Mouse (Mus musculus) cerebellum, adult (tissue): Measurements from ENCODE around the gene Galnt15.
A peak's percentile ranks its signal among the peaks of the same experiment; 100 is the strongest.

Experiments used
- ATAC-seq: cut with Nextera tagmentation; 2 replicates; pipeline ENCODE4 v1.9.2; 2017; ENCODE audit warnings: mild to moderate bottlenecking, moderate library complexity, mixed read lengths; ENCODE audit not compliant: insufficient number of reproducible peaks, low FRiP score, low TSS enrichment

The Galnt15 gene

DNA sequence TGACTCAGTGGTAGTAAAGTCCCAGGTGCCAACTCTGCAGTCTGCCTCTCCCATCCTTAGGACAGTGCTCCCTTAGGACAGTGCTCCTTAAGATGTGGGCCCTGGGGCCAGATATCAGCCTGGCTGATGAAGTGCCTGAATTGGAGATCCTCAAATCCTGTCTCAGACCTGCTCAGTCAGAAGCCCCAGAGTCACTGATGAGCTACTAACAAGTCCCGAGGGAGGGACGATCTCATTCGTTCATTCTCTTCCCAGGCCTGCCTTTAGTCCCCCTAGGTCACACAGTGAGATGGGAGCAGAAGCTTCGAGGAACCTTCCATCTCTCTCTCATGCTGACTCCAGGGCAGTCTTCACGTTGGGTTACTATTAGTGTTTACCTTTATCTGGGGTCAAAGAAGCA is 1.3 kb downstream of the Galnt15 start:
- ATAC-seq, result no peak

DNA sequence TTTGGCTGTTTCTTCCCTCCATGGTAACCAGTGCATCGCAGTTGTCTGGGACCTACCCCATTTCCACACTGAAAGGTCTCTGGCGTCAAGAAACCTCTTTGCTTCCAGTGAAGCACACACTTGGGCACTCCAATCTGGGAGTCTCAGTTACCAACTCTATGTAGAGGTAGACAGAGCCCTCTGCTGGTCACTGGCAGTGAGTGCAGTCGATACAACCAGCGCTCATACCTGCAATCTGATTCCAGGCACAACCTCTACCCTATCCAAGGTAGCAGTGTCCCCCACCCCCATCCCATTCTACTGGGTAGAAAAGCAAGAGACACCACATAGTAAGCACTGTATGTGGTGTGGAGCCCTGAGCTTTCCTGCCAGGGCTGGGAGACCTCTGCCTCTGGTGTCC is 3.7 kb downstream of the Galnt15 start:
- peak; percentile 46 for ATAC-seq

DNA sequence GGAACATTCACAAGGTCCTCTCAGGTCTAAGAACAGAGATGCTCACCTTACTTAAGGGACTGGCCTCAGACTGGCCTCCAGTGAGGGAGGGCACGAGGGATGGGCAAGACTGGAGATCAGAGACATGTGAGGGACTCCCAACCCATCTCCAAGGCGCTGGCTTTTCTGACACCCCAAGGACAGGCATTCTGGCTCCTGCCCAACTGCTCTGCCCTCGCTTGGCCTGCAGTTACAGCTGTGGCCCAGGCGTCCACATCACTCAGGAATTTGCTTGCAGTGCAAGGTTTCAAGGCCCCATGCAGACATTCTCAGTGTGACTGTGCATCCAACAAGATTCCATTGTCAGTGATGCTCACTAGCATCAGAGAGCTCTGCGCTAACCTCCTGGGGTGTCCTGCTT is 7.7 kb downstream of the Galnt15 start:
- ATAC-seq, result no peak

DNA sequence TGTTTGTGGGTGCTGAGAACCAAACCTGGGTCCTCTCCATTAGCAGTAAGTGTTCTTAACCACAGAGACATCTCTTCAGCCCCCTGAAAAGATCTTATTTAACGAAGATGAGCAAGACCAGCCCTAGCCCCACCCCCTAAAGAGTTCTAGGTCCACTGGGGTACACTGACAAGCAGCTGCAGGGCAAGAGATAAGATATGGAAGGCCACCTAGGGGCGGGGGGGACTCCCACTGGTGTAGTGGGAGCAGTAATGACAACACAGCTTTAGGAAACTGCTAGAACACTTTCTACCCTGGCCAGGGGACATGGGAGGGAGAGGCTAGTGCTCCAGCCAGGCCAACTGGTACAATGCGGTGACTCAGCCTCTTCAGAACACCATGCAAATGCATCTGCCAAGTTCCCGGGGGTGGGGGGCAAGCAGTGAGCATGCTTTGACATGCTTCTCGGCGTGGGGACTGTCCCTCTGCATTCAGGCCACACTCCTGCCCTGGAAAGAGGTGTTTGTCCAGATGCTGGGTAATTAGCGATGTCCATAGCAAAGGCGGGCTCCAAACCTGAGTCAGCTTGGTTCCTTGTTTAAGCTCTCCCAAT is 9.0 kb downstream of the Galnt15 start:
- ATAC-seq, result no peak

DNA sequence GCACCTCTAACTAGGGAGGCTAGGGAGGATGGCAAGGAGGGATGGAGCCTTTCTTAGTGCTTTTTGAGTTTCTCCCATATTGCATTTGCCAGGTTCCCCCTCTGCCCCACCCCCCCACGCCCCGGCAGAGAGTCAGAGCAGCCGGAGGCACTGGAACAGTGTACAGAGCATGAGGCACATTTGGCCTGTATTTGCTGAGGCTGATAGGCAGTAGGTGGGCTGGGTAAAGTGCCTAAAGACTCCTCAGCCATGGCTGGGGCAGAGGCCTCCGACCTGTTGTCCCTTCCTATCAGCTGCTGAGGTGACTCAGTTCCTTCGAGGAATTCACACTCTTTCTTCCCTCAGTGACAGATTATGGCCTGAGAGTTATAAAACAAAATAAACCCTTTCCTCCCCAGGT is 13.3 kb downstream of the Galnt15 start:
- ATAC-seq, result no peak

DNA sequence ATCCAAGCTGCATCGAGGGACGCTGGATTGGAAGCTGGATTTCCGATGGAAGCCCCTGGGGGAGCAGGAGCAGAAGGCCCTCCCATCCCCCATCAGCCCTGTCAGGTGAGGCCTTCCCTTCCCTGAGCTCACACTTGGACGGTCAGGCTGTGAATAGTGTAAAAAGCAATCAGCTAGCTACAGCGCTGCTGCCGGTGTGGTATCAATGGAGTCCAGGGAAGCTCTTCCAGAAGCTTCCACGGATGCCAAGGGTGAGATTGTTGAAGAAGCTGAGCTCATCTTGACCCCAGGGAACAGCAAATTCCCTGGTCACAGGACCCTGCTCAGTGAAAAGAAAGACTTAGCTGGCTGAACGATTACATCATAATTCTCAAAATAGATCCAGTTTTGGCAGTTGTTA is 17.6 kb downstream of the Galnt15 start:
- ATAC-seq, result no peak

DNA sequence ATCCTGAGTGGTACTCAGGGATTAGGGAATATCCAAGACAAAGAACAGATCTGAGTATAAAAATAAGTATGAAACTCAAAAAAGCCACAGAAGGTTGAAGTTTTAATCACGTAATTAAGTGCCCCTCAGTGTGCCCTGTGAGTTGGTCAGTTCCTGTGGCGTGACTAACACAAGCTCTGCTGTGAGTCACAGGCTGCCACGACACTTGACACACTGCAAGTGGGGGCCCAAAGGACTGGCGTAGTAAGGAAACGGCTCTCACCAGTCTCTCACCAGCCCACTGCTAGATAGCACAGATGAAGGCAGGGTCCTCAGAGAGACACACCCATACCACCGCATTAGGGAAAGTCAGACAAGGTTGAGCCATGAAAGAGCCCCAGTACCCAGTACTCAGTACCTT is 21.4 kb downstream of the Galnt15 start:
- no peak for ATAC-seq

DNA sequence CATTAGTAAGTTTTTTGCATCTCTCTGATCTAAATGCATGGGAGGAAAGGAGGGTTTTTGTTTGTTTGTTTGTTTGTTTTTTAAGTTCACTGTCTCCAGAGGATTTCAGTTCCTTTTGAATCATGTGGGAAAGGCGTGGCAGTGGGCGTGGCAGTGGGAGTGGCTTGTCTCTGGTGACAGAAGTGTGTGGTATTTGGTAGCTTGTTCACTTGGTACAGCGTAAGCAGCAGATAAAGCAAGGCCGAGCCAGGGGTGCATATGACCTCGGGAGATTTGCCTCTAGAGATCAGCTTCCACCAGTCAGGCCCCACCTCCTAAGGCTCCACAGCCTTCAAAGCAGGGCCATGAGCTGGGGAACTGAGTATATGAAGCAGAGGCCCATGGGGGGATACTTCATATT is 25.1 kb downstream of the Galnt15 start:
- no peak for ATAC-seq

DNA sequence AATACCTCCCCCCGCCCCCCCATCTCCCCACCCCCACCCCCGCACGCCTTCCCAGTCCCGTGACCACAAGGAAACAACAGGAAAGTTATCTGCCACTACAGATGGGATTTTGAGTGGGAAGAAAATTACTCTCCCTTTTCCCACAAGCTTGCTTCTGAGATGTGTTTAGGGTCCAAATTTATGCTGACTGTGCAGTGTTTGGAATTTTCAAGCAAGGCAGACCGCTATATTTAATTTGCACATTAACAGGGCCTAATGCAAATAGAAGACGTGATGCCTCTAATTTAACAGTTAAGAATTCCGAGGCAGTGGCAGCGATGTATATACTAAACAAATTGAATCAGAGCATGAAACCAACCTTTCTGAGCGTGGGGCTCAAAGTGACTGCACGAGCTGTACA is 26.0 kb downstream of the Galnt15 start:
- ATAC-seq, result no peak

DNA sequence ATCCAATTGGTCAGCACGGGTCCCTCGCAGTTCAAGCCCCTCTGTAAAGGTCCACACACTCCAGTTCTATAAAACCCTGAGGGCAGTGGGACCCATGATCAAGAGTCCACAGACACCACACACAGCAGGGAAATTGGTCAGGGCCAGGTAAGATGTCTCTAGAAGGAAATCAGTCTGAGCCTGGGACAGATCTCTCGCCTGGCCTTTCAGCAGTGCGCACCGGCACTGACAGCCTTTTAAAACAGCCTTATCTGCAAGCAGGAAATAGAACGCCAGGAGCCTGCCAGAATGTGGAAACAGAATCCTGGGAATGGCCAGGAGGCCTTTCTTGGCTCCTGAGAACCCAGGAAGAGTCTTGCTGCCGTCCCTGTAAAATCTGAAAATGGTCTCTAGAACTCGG is 27.0 kb downstream of the Galnt15 start:
- no peak for ATAC-seq

DNA sequence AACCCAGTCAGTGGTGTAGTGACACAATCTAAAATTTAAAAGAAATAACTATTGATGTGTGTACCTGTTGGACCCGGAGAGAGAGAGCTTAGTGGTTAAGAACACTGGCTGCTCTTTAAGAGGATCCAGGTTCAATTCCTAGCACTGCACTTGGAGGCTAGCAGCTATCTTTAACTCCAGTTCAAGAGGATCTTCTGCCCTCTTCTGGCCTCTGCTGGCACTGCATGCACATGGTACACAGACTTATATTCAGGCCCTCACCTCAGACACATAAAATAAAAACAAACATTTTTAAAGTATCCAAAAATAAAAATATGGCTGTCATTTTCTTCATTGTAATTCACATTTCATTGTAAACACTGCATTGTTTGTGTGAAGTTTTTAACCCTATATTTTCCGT is 27.9 kb downstream of the Galnt15 start:
- ATAC-seq, result no peak

DNA sequence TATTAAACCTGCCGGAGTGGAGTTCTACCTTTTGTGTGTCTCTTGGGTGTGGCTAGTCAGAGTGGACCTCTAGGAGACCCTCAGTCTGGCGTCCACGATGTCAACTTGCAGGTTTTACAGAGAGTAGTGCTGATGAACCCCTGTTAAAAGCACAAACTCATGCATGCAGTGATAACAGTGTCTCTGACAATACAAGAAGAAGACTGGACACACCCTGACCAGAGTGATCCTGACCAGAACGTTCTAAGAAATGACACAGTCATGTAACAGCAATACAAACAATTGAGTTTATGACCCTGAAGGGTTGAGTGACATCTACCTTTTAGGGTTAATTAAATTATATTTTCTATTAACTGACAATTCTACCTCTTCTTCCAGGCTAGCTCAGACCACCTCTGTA is 28.9 kb downstream of the Galnt15 start:
- no peak for ATAC-seq

DNA sequence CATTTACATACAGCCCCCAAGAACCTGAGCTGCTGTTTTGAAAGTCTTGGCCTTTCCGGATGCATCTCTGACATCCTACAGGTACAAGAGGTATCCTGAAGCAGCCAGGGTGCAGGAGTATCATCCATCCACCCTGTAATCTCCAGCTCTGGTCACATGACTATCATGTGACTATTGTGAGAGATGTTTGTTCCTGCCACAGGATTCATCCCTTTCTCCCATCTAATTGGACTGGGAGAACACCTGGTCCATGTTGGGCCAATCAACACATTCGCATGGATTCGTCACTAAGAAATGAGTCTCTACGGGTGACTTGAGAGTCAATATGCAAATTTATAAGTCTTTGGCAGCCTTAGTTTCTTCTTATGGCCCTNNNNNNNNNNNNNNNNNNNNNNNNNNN is 32.6 kb downstream of the Galnt15 start:
- ATAC-seq, result no peak

DNA sequence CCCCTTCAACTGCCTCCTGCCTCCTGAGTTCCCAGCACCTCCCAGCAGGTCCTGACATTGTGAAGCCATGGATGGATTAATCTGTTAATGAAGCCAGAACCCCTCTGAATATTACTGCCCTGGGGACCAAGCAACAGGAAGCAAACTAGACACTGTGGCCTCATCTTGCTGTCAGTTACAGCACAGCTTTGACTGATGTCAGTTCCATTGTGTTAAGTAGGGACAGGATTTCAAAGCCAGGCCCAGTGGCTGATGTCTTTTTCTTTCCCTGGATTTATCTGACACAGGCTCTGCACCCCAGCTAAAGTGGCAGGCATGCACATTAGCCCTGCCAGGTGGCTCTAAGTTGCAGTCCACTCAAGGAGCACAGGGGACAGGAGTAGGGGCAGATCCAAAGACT is 44.0 kb downstream of the Galnt15 start:
- ATAC-seq, result no peak

DNA sequence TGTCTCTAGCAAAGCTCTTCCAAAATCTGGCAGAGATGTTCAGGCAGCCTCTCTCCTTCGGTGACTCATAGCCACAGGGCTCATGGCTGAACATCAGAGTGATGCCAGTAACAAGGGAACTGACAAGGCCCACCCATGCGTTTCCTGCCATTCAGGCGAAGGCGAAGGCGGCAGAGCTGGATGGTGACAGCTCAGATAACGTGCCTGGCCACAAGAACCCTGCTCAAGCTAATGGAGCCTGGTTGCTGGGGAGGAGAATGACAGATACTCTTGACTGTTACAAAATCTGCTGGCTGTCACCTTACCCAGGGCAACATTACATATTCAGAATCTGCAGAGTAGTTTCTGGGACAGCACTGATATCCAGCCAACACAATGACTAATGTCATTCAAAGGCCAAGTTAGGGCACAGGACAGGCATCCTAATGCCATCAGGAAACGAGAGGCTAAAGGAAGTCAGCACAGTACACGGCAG is 44.5 kb downstream of the Galnt15 start:
- ATAC-seq, result no peak

DNA sequence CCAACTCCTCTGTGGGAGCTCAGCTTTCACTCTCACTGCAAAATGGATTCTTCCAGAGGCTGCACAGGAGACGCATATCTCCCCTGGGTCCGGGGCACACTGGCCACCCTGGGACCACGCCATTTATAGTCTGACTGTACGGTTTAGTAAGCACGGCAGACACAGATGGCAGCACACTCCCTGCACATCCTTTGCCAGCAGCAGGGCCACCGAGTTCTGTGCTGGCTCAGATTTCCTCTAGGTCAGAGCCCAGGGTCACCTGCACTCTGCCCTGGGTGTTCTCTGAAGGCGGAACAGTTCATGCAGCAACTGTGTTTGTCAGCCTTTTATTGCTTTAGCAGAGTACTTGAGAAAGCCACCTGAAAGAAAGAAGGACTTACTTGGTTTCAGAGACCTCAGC is 45.1 kb downstream of the Galnt15 start:
- ATAC-seq, result no peak

DNA sequence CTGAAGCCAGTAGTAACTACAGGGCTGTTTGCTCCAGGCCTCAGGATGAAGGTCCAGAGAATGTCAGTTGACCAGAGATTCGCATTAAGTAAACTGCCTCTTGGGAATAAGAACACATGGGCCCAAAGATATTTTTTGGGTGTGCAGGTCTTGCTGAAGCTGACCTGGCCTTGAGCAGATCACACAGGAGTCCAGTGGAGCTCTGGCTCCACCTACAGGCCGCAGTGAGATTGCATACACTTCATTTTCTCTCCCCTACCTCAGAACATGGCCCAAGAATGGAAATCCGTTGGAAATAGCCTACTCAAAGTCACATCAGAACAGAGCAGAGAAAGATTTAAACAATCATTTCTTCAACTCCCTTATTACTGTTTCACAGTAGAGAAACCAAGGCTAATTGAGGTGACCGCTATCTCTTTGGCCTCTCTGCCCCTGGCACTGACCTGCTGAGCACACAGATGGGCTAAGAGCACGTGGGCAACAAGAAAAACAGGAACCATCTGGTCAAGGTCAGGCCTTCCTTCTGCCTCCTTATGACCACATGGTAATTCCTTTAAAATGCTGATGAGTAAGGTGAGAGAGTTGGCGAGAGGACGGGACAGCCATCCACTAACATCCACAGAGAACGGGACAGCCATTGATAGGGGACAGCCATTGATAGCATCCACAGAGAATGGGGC is 48.2 kb downstream of the Galnt15 start:
- peak; percentile 69 for ATAC-seq

DNA sequence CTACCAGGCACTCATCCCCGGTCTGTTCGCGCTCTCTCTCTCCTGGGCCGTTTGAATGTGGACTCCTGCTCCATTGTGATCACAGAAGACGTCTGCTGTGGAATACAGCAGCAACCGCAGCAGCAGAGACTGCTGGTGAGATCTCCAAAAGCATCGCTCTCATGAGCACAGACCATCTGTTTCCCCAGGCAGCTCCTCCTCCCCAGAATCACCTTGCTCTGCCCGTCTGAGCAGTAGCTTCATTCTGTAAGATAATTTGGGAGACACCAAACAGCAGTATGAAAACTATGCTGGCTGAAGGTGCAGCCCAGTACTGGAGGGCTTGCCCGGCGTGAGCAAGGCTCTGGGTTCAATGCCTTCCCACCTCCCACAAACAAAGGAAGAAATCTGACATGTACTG is 52.2 kb downstream of the Galnt15 start:
- no peak for ATAC-seq

DNA sequence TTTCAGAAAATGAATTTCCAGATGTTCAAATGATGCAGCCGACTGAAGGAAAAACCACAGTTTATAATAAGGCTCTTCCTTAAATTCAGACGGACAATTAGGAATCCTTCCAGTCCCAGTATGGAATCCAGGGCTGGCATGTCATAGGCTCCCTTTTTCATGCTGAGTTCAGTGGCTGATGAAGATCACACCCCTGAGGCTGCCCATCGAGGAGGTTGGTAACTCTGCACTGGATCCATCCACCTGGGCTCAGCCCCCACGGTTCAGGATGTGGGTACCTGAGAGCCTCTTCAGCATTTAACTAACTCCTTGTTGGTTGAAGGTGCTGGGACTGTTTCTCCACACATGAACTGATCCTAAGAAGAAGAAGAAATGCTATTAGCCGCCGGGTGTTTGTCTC is 54.1 kb downstream of the Galnt15 start:
- ATAC-seq, result no peak

DNA sequence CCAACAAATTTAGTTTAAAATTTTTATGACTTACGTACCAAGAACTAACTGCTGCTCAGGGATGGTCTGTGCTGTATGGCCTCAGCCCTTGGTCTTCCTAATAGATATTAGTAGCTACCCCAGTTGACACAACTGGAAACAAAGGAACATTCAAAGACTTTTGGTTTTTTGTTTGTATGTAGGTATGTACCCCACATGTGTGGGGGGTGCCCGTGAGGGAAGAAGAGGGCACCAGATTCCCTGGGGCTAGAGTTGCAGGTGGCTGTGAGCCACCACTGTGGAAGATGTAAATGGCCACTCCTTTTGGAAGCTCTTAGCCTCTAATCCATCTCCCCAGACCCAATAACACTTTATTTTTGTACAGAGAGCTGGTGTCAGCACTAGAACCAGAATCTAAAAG is 54.7 kb downstream of the Galnt15 start:
- no peak for ATAC-seq

DNA sequence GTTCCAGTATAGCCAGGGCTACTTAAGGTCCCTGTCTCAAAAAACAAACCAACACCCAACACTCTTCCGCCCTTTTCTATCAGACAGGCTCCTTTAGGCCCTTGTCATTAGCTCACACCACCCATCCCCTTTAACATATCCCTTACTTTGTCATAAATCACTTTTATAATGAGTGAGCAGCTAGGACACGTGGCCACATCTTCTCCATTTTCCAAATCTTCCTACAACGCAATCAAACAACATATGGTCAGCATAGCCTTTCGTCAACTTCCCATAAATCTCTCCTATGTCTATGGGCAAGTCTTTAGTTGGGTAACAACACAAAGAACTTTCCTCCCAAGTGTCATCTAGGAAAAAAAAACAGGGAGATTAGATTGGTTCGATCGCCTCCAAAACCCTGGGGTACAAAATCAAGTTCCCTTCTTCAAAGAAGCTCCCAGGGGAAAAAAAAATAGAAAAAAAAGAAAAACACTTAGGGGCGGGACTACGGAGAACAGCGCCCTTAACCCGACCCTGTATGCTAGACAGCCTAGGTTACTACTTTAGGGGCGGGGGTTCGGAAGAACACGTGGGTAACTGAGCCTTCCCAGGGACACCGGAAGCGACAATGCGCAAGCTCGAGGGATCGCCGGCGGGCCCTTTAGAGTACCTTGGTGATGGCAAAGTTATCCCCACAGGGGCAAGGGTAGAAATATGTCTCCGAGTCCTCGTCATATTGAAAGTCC is 56.1 kb downstream of the Galnt15 start, which contains the start of gene Oxnad1:
Gene Oxnad1, plus strand, starts transcription at position 614 of the 725 bp plus-strand sequence.
- no peak for ATAC-seq
